Mouse (Mus musculus): ENCODE results near the gene Unc13d. TPM values are rescaled to one million over a fixed set of nuclear protein-coding genes. Genes with fewer than 3 reads are reported as not detected.

The Unc13d gene
- total and polyA plus RNA-seq, 3 experiments: 8.9 to 15.7 (median 14.0) TPM

DNA sequence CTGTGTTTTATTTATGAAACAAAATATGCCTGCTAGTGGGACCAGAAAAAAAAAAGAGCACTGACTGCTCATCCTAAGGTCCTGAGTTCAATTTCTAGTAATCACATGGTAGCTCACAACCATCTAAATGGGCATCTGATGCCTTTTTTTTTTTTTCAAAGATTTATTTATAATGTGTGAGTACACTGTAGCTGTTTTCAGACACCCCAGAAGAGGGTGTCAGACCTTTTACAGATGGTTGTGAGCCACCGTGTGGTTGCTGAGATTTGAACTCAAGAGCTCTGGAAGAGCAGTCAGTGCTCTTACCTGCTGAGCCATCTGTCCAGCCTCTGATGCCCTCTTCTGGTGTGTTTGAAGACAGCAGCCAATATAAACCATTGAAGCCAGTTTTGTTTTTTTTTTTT, 57.2 kb downstream of the Unc13d start:
- DNase-seq (ENCODE audit: extremely low read depth): peak; percentile 63
- no peaks in the 10 kb centered on the region for H3K9me3 ChIP-seq (replicated peaks; ENCODE audit: low read length)
- no peak overlapping the region for H3K4me3 ChIP-seq (replicated peaks in 1 of 3; ENCODE audit: low read depth in 2 of 3, low read length in 2 of 3, poor library complexity in 1 of 3)
- H3K79me2 ChIP-seq (replicated peaks; ENCODE audit: control insufficient read depth, extremely low read depth, insufficient read depth, poor library complexity, severe bottlenecking): peaks cover 11% of the 10 kb centered on the region
- H3K36me3 ChIP-seq (replicated peaks in 1 of 2; ENCODE audit: control insufficient read depth in 1 of 2, insufficient read depth in 1 of 2, low read length in 1 of 2): peaks cover 17 to 23% of the 10 kb centered on the region in 2 experiments
- peaks cover 0 to 22% of the 10 kb centered on the region in 2 experiments; a peak in 2 of 4 replicates for H3K4me1 ChIP-seq (ENCODE audit: control insufficient read depth in 1 of 2, insufficient read depth in 2 of 2)
- no peak overlapping the region for H3K9ac ChIP-seq (ENCODE audit: insufficient read depth, low read depth)
- H3K4me2 ChIP-seq (ENCODE audit: insufficient read depth, low read depth, poor library complexity, severe bottlenecking): no peak overlapping the region
- in situ Hi-C loops (cut with MboI; ENCODE audit: low pct_ligation_motif_present, low pct_unique_long_range_greater_than_20kb, low sequenced_read_pairs) (loop anchor here (25.0 kb wide), 1 partner anchor 408 kb away; the partner anchor contains the start of genes Gga3, Mif4gd and Mrps7), dilution Hi-C loops (cut with MboI; ENCODE audit: extremely low pct_ligation_motif_present, extremely low pct_unique_long_range_greater_than_20kb, low sequenced_read_pairs) (no loop called here)
- H3K27me3 ChIP-seq (replicated peaks): no peaks in the 10 kb centered on the region
- TF ChIP-seq MYC (IDR thresholded peaks at IDR 0.05; ENCODE audit: low read depth, low read length) (0 out of 2 replicates have a peak, but pooled peaks have one; percentile 26), JUN (IDR thresholded peaks at IDR 0.05; ENCODE audit: insufficient read depth, low read depth, low read length) (no peak), ZNF384 (IDR thresholded peaks at IDR 0.05; ENCODE audit: low read depth, low read length) (peak; percentile 82), CHD2 (IDR thresholded peaks at IDR 0.05; ENCODE audit: low read length) (peak; percentile 48; the same call in 1 of the 2 replicates), ELF1 (IDR thresholded peaks at IDR 0.05; ENCODE audit: low read depth, low read length) (no peak), TCF12 (IDR thresholded peaks at IDR 0.05; ENCODE audit: low read depth, low read length) (no peak), EP300 (IDR thresholded peaks at IDR 0.05; ENCODE audit: low read length) (no peak), ZMIZ1 (IDR thresholded peaks at IDR 0.05; ENCODE audit: low read depth, low read length) (peak; percentile 82), SIN3A (IDR thresholded peaks at IDR 0.05; ENCODE audit: low read length) (no peak), MEF2A (IDR thresholded peaks at IDR 0.05; ENCODE audit: borderline replicate concordance, low read depth, low read length) (0 out of 2 replicates have a peak, but pooled peaks have one; percentile 29), CTCF (conservative IDR thresholded peaks at IDR 0.05 in 1 of 2, IDR thresholded peaks at IDR 0.05 in 1 of 2; ENCODE audit: low read depth in 2 of 2, low read length in 2 of 2) (peak; percentile 38 to 54; a peak in 3 of 4 replicates)
- no peak overlapping the region for H3K27ac ChIP-seq (ENCODE audit: insufficient read depth, low read depth)

- H3K4me2 ChIP-seq (ENCODE audit: insufficient read depth, low read depth, poor library complexity, severe bottlenecking): no peak overlapping the region
- in situ Hi-C loops (cut with MboI; ENCODE audit: low pct_ligation_motif_present, low pct_unique_long_range_greater_than_20kb, low sequenced_read_pairs): loop anchor here (25.0 kb wide), 1 partner anchor 408 kb away; the partner anchor contains the start of genes Gga3, Mif4gd and Mrps7
- H3K27ac ChIP-seq (ENCODE audit: insufficient read depth, low read depth): peak overlapping the region; percentile 1; the same call in 1 of the 2 replicates
- peaks cover 0 to 17% of the 10 kb centered on the region in 2 experiments; a peak in 2 of 4 replicates for H3K4me1 ChIP-seq (ENCODE audit: control insufficient read depth in 1 of 2, insufficient read depth in 2 of 2)
- H3K79me2 ChIP-seq (replicated peaks; ENCODE audit: control insufficient read depth, extremely low read depth, insufficient read depth, poor library complexity, severe bottlenecking): peaks cover 11% of the 10 kb centered on the region
- H3K27me3 ChIP-seq (replicated peaks): no peaks in the 10 kb centered on the region
- peaks cover 17 to 23% of the 10 kb centered on the region in 2 experiments for H3K36me3 ChIP-seq (replicated peaks in 1 of 2; ENCODE audit: control insufficient read depth in 1 of 2, insufficient read depth in 1 of 2, low read length in 1 of 2)
- no peak for DNase-seq (ENCODE audit: extremely low read depth)
- dilution Hi-C loops (cut with MboI; ENCODE audit: extremely low pct_ligation_motif_present, extremely low pct_unique_long_range_greater_than_20kb, low sequenced_read_pairs): no loop called here
- no peak overlapping the region for H3K9ac ChIP-seq (ENCODE audit: insufficient read depth, low read depth)
- H3K4me3 ChIP-seq (replicated peaks in 1 of 3; ENCODE audit: low read depth in 2 of 3, low read length in 2 of 3, poor library complexity in 1 of 3): no peak overlapping the region
- TF ChIP-seq JUND (conservative IDR thresholded peaks at IDR 0.05; ENCODE audit: low read depth, low read length): no peak
- 0 out of 2 replicates have a peak, but pooled peaks have one; percentile 43 for TF ChIP-seq MAZ (IDR thresholded peaks at IDR 0.05; ENCODE audit: low read depth, low read length)
- no peak for TF ChIP-seq USF1 (IDR thresholded peaks at IDR 0.05; ENCODE audit: low read depth, low read length)
- TF ChIP-seq SMC3 (IDR thresholded peaks at IDR 0.05; ENCODE audit: low read depth, low read length): no peak
- no peak for TF ChIP-seq SIN3A (IDR thresholded peaks at IDR 0.05; ENCODE audit: low read length)
- H3K9me3 ChIP-seq (replicated peaks; ENCODE audit: low read length): no peaks in the 10 kb centered on the region
These were observed 57.8 kb downstream of the Unc13d start for GRCm38 (mm10) chr11:116019976-116020411.
